Mouse (Mus musculus) Patski (cell line): ENCODE measurements around the gene Zcchc14. TPM values are rescaled to one million over a fixed set of nuclear protein-coding genes. Genes with fewer than 3 reads are reported as not detected.

Source experiments
- ATAC-seq: fragments of 100-300 bp; one replicate; pipeline ENCODE4 v1.8.0; 2021
- CTCF ChIA-PET: fragments of 350-600 bp; sonication (Branson Sonifier 250); formaldehyde crosslinking; loops from one replicate; lab custom pipeline; 2022; ENCODE audit warnings: inconsistent platforms; lab: Charles Lee
- POLR2A ChIA-PET: fragments of 350-600 bp; sonication (Branson Sonifier 250); formaldehyde crosslinking; loops from one replicate; lab custom pipeline; 2022; ENCODE audit warnings: antibody characterized with exemption, inconsistent platforms; lab: Charles Lee
- DNase-seq: peaks from one replicate; pipeline ENCODE4 v3.0.0-alpha.2; 2011; ENCODE audit warnings: low read depth, low spot score
- H3K27me3 ChIP-seq: fragments of 371-371 bp; one replicate; pipeline ENCODE4 v1.5.1; 2021
- CTCF ChIP-seq: fragments of 100-300 bp; IDR thresholded peaks from one replicate; pipeline ENCODE4 v1.5.1; 2021
- in situ Hi-C: fragments of 300-500 bp; cut with MboI; formaldehyde crosslinking; loops from 3 replicates; pipeline ENCODE4 v1.11.1; 2018; ENCODE audit warnings: low pct_unique_long_range_greater_than_20kb, mixed read lengths
- polyA plus RNA-seq: library from polyadenylated mRNA; unstranded; gene quantifications from one replicate; pipeline ENCODE4 v1.2.3, GENCODE M21; 2021

The Zcchc14 gene
- polyA plus RNA-seq, 1 experiment from 2014 or later: 36.4 TPM

- in situ Hi-C loops: loop anchor here (5.0 kb wide), 1 partner anchor 47 kb away; no protein-coding TSS in a partner anchor
- DNase-seq: no peak
- ChIA-PET CTCF (no interaction called here), POLR2A (no interaction called here)
- ATAC-seq: no peak
- TF ChIP-seq CTCF: no peak
- no peaks in the 10 kb centered on the region for H3K27me3 ChIP-seq
Observed at GRCm38 (mm10) chr8:121593983-121594382, 58.7 kb downstream of the Zcchc14 start.

GRCm38 (mm10) chr8:121593293-121593692 is 59.4 kb downstream of the Zcchc14 start:
- ATAC-seq (no peak), DNase-seq (no peak)
- no peaks in the 10 kb centered on the region for H3K27me3 ChIP-seq
- in situ Hi-C loops: loop anchor here (5.0 kb wide), 1 partner anchor 46 kb away; no protein-coding TSS in a partner anchor
- POLR2A ChIA-PET: interaction anchor here (0.7 kb wide), 1 partner anchor 78 kb away, joined by 3 read pairs; no protein-coding TSS in a partner anchor
- TF ChIP-seq CTCF: no peak
- CTCF ChIA-PET: interaction anchor here (1.2 kb wide), 1 partner anchor 10 kb away, joined by 5 read pairs; no protein-coding TSS in a partner anchor

GRCm38 (mm10) chr8:121591178-121592066 is 61.3 kb downstream of the Zcchc14 start:
- no peaks in the 10 kb centered on the region for H3K27me3 ChIP-seq
- ChIA-PET POLR2A (interaction anchor here (0.6 to 4.1 kb wide), 5 partner anchors 12 to 71 kb away, joined by 3 to 25 read pairs (median 3); partner anchors contain the start of gene Fbxo31), CTCF (interaction anchor here (1.0 to 1.7 kb wide), 7 partner anchors 11 to 93 kb away, joined by 3 to 7 read pairs (median 4); no protein-coding TSS in a partner anchor)
- in situ Hi-C loops: loop anchor here (5.0 kb wide), 1 partner anchor 44 kb away; no protein-coding TSS in a partner anchor
- no peak for TF ChIP-seq CTCF
- no peak for DNase-seq
- ATAC-seq: peak; percentile 26

- in situ Hi-C loops: loop anchor here (5.0 kb wide), 1 partner anchor 43 kb away; no protein-coding TSS in a partner anchor
- ChIA-PET CTCF (interaction anchor here (1.0 to 1.7 kb wide), 7 partner anchors 11 to 94 kb away, joined by 3 to 7 read pairs (median 4); no protein-coding TSS in a partner anchor), POLR2A (interaction anchor here (0.7 to 4.1 kb wide), 5 partner anchors 11 to 72 kb away, joined by 3 to 25 read pairs (median 3); partner anchors contain the start of gene Fbxo31)
- TF ChIP-seq CTCF: no peak
- ATAC-seq (peak; percentile 49), DNase-seq (no peak)
- no peaks in the 10 kb centered on the region for H3K27me3 ChIP-seq
Observed at GRCm38 (mm10) chr8:121590203-121591177, 62.2 kb downstream of the Zcchc14 start, which contains the start of gene Map1lc3b. Map1lc3b (plus strand) TSS chr8:121590361.

- ATAC-seq (no peak), DNase-seq (no peak)
- POLR2A ChIA-PET: interaction anchor here (1.1 to 4.1 kb wide), 3 partner anchors 10 to 43 kb away, joined by 3 to 25 read pairs (median 6); partner anchors contain the start of gene Fbxo31
- in situ Hi-C loops: no loop called here
- CTCF ChIA-PET: no interaction called here
- H3K27me3 ChIP-seq: no peaks in the 10 kb centered on the region
- no peak for TF ChIP-seq CTCF
Observed at GRCm38 (mm10) chr8:121589205-121589726, 63.4 kb downstream of the Zcchc14 start.

- ATAC-seq: no peak
- CTCF ChIA-PET: no interaction called here
- TF ChIP-seq CTCF: no peak
Observed at GRCm38 (mm10) chr8:121588750-121589149, 64.0 kb downstream of the Zcchc14 start.

GRCm38 (mm10) chr8:121585159-121585825 is 67.4 kb downstream of the Zcchc14 start:
- ChIA-PET CTCF (no interaction called here), POLR2A (no interaction called here)
- no peak for TF ChIP-seq CTCF
- DNase-seq (peak; percentile 96), ATAC-seq (peak; percentile 78)
- no peaks in the 10 kb centered on the region for H3K27me3 ChIP-seq
- in situ Hi-C loops: no loop called here

More at GRCm38 (mm10) chr8:121588750-121589149, 64.0 kb downstream of the Zcchc14 start:
- in situ Hi-C loops: no loop called here
- POLR2A ChIA-PET: interaction anchor here (0.7 to 4.1 kb wide), 2 partner anchors 9 to 246 kb away, joined by 11 to 25 read pairs; partner anchors contain the start of gene Fbxo31
- DNase-seq: no peak
- no peaks in the 10 kb centered on the region for H3K27me3 ChIP-seq

GRCm38 (mm10) chr8:121584730-121585129 is 68.0 kb downstream of the Zcchc14 start:
- TF ChIP-seq CTCF: no peak
- ChIA-PET POLR2A (no interaction called here), CTCF (no interaction called here)
- no peaks in the 10 kb centered on the region for H3K27me3 ChIP-seq
- no peak for ATAC-seq
- in situ Hi-C loops: no loop called here
- DNase-seq: no peak

GRCm38 (mm10) chr8:121583653-121584052 is 69.0 kb downstream of the Zcchc14 start:
- ATAC-seq (no peak), DNase-seq (no peak)
- ChIA-PET CTCF (no interaction called here), POLR2A (no interaction called here)
- no peak for TF ChIP-seq CTCF
- in situ Hi-C loops: no loop called here
- H3K27me3 ChIP-seq: no peaks in the 10 kb centered on the region
